Mouse (Mus musculus): ENCODE measurements around the gene Gm45844.
"Not testable (repeated sequence)": the region's sequence is repeated elsewhere in the genome, so short reads cannot be mapped to it uniquely, and the experiment has no call there.

The Gm45844 gene

GRCm38 (mm10) chr7:7277966-7278567, at the start of gene Gm45844:
Gene Gm45844 (minus strand): TSS chr7:7278289.
- DNase-seq (ENCODE audit: low read depth, low spot score): peak; percentile 83

GRCm38 (mm10) chr7:7295595-7295994, 17.5 kb upstream of the Gm45844 start:
- DNase-seq (ENCODE audit: low read depth, low spot score): peak; percentile 79

- peak; percentile 64 for DNase-seq (ENCODE audit: low read depth, low spot score)
These were observed 3.3 kb upstream of the Gm45844 start for GRCm38 (mm10) chr7:7281383-7281782.

- peak; percentile 50 for DNase-seq (ENCODE audit: low read depth, low spot score)
These were observed 533 bp downstream of the Gm45844 start for GRCm38 (mm10) chr7:7277556-7277955.

- DNase-seq (ENCODE audit: low read depth, low spot score): not testable (repeated sequence)
These were observed 30.9 kb downstream of the Gm45844 start, which contains the start of gene Vmn2r29 for GRCm38 (mm10) chr7:7247228-7247627. Gene Vmn2r29 (minus strand): TSS chr7:7247328.

- DNase-seq (ENCODE audit: low read depth, low spot score): peak; percentile 44
These were observed 68.6 kb downstream of the Gm45844 start, which contains the start of gene Zfp772 for GRCm38 (mm10) chr7:7209313-7210151. Gene Zfp772 (minus strand): TSS chr7:7209998.

- DNase-seq (ENCODE audit: low read depth, low spot score): peak; percentile 87
These were observed 89.7 kb downstream of the Gm45844 start for GRCm38 (mm10) chr7:7188191-7188942.

GRCm38 (mm10) chr7:7187417-7188190, 90.5 kb downstream of the Gm45844 start:
- peak; percentile 66 for DNase-seq (ENCODE audit: low read depth, low spot score)

GRCm38 (mm10) chr7:7185897-7186296, 92.2 kb downstream of the Gm45844 start:
- no peak for DNase-seq (ENCODE audit: low read depth, low spot score)

- peak; percentile 79 for DNase-seq (ENCODE audit: low read depth, low spot score)
These were observed 106.6 kb downstream of the Gm45844 start, which contains the start of gene Zfp418 for GRCm38 (mm10) chr7:7171227-7172147. Gene Zfp418 (plus strand): TSS chr7:7171330.

Measured in A20 (cell line).